Mouse (Mus musculus) erythroblast, embryonic 14.5 days (primary cell): ENCODE measurements around the gene Proser2. TPM values are rescaled to one million over a fixed set of nuclear protein-coding genes. Genes with fewer than 3 reads are reported as not detected.

Experiments used
- H3K27me3 ChIP-seq: 2 replicates; pipeline ENCODE4 v1.6.1; 2012; ENCODE audit warnings: inconsistent platforms; ENCODE audit not compliant: control insufficient read depth
- H3K36me3 ChIP-seq: 2 replicates; pipeline ENCODE4 v1.6.1; 2012; ENCODE audit warnings: mild to moderate bottlenecking, inconsistent platforms; ENCODE audit not compliant: control insufficient read depth
- H3K4me1 ChIP-seq: 2 replicates; pipeline ENCODE4 v1.6.1; 2012; ENCODE audit warnings: inconsistent platforms; ENCODE audit not compliant: control insufficient read depth
- H3K4me3 ChIP-seq: replicated peaks from 2 replicates; pipeline ENCODE3; 2012; ENCODE audit warnings: moderate library complexity, mild to moderate bottlenecking, inconsistent platforms
- H3K9me3 ChIP-seq: 2 replicates; pipeline ENCODE4 v1.6.1; 2012; ENCODE audit warnings: low read length, inconsistent platforms, mixed read lengths; ENCODE audit not compliant: control insufficient read depth
- GATA1 ChIP-seq: IDR thresholded peaks from 2 replicates; pipeline ENCODE4 v1.6.1; 2012; ENCODE audit warnings: low read length, inconsistent platforms, mixed read lengths
- TAL1 ChIP-seq: IDR thresholded peaks from 3 replicates; pipeline ENCODE4 v1.6.1; 2012; ENCODE audit warnings: low read length, inconsistent platforms, mixed read lengths
- polyA plus RNA-seq: library from polyadenylated mRNA; stranded (reverse); fragments of >175 nt; gene quantifications from 2 replicates; pipeline ENCODE4 v1.2.3, GENCODE M21; 2012

Gene Proser2
- polyA plus RNA-seq, 1 experiment, result 0.11 TPM

GRCm38 (mm10) chr2:6085622-6086530 lies 44.1 kb downstream of the Proser2 start:
- Histone ChIP-seq H3K9me3 (no peaks in the 10 kb centered on the region), H3K4me1 (no peaks in the 10 kb centered on the region), H3K27me3 (no peaks in the 10 kb centered on the region), H3K36me3 (no peaks in the 10 kb centered on the region), H3K4me3 (no peak overlapping the region)
- no peak for TF ChIP-seq GATA1
- TF ChIP-seq TAL1, result no peak

- Histone ChIP-seq H3K9me3 (no peaks in the 10 kb centered on the region), H3K36me3 (no peaks in the 10 kb centered on the region), H3K4me1 (no peaks in the 10 kb centered on the region), H3K27me3 (no peaks in the 10 kb centered on the region), H3K4me3 (no peak overlapping the region)
- TF ChIP-seq GATA1 (no peak), TAL1 (no peak)
These were observed 46.3 kb downstream of the Proser2 start for GRCm38 (mm10) chr2:6083696-6084095.

- no peak for TF ChIP-seq GATA1
- TF ChIP-seq TAL1, result no peak
- Histone ChIP-seq H3K9me3 (no peaks in the 10 kb centered on the region), H3K36me3 (no peaks in the 10 kb centered on the region), H3K4me3 (no peak overlapping the region), H3K4me1 (no peaks in the 10 kb centered on the region), H3K27me3 (no peaks in the 10 kb centered on the region)
These were observed 47.4 kb downstream of the Proser2 start for GRCm38 (mm10) chr2:6082615-6083014.

DNA sequence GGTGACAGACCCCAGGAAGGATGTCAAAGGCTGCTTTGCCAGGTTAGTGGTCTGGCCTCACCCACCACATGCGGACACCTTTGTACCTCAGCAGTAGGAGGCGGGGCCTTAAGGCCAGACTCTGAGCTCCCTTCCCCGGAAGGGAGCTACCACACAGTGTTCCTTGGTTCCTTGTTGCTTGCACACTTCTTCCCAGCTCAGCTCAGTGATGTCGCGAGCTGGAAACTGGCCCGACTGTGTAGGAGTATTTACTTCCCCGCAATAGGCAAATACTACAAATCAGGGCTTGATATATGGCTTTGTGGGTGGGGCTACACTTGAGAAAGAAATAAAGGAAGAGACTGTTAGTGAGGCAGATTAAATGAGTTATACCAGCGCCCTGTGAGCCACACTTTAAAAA lies 48.9 kb downstream of the Proser2 start:
- H3K4me3 ChIP-seq, result no peak overlapping the region
- no peak for TF ChIP-seq GATA1
- TF ChIP-seq TAL1, result no peak
- no peaks in the 10 kb centered on the region for H3K4me1 ChIP-seq
- no peaks in the 10 kb centered on the region for H3K27me3 ChIP-seq
- no peaks in the 10 kb centered on the region for H3K36me3 ChIP-seq
- no peaks in the 10 kb centered on the region for H3K9me3 ChIP-seq

DNA sequence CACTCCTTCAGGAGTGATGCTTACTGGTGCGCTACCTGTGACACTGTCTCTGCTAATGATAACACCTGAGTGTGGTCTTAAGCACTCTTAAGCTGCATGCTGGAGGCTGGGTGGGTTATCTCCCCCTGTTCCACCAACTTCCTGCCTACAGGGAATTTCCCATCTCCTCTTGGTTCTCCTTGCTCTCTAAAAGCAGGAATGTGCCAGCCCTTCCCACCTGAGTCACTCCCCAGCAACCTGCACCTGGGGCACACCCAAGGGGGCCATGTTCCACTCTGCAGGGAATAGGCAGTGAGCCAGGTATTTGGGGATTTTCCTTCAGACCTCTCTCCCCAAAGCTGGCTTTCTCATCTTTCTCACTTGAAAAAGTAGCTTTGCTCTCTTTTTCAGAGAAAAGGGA lies 50.0 kb downstream of the Proser2 start:
- H3K36me3 ChIP-seq, result no peaks in the 10 kb centered on the region
- no peaks in the 10 kb centered on the region for H3K27me3 ChIP-seq
- H3K9me3 ChIP-seq, result no peaks in the 10 kb centered on the region
- no peaks in the 10 kb centered on the region for H3K4me1 ChIP-seq
- H3K4me3 ChIP-seq, result no peak overlapping the region
- TF ChIP-seq GATA1, result no peak
- TF ChIP-seq TAL1, result no peak

GRCm38 (mm10) chr2:6075530-6075896 lies 54.5 kb downstream of the Proser2 start:
- Histone ChIP-seq H3K36me3 (no peaks in the 10 kb centered on the region), H3K27me3 (no peaks in the 10 kb centered on the region), H3K4me3 (no peak overlapping the region), H3K9me3 (no peaks in the 10 kb centered on the region), H3K4me1 (peaks cover 4% of the 10 kb centered on the region)
- no peak for TF ChIP-seq GATA1
- TF ChIP-seq TAL1, result no peak

DNA sequence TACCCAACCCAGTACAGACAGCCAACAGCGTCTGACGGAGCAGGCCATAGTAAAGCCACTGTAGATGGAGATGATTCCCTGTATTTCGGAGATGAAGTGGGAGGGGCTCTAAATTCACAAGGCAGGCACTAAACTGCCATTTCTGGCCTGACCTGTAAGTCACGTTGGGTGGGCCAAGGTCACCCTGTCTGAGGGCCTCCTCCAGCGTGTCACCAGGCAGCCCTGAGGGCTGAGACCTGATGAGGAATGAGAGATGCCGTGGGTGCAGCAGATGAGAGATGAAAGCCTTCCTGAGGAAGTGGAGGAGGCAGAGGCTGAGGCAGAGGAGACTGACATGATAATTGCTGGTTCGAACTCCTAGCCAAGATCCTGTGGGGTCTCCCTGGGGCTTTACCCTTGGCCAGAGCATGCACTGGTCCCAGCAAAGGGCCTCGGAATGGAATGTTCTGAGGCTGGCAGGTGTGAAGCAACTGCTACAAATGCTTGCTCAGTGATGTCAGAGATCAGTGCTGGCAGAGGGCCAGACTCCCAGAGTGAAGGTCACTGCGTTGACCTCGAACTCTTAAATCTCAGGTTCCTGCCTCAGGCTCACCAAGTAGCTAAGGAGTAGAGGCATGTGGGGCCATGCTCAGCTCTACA lies 55.0 kb downstream of the Proser2 start:
- peaks cover 4% of the 10 kb centered on the region for H3K4me1 ChIP-seq
- no peaks in the 10 kb centered on the region for H3K36me3 ChIP-seq
- H3K27me3 ChIP-seq, result no peaks in the 10 kb centered on the region
- TF ChIP-seq GATA1 (no peak), TAL1 (no peak)
- H3K9me3 ChIP-seq, result no peaks in the 10 kb centered on the region
- H3K4me3 ChIP-seq, result no peak overlapping the region

GRCm38 (mm10) chr2:6072685-6073260 lies 57.2 kb downstream of the Proser2 start:
- Histone ChIP-seq H3K27me3 (no peaks in the 10 kb centered on the region), H3K9me3 (no peaks in the 10 kb centered on the region), H3K4me3 (no peak overlapping the region), H3K36me3 (no peaks in the 10 kb centered on the region), H3K4me1 (peaks cover 4% of the 10 kb centered on the region)
- TF ChIP-seq GATA1 (no peak), TAL1 (no peak)

DNA sequence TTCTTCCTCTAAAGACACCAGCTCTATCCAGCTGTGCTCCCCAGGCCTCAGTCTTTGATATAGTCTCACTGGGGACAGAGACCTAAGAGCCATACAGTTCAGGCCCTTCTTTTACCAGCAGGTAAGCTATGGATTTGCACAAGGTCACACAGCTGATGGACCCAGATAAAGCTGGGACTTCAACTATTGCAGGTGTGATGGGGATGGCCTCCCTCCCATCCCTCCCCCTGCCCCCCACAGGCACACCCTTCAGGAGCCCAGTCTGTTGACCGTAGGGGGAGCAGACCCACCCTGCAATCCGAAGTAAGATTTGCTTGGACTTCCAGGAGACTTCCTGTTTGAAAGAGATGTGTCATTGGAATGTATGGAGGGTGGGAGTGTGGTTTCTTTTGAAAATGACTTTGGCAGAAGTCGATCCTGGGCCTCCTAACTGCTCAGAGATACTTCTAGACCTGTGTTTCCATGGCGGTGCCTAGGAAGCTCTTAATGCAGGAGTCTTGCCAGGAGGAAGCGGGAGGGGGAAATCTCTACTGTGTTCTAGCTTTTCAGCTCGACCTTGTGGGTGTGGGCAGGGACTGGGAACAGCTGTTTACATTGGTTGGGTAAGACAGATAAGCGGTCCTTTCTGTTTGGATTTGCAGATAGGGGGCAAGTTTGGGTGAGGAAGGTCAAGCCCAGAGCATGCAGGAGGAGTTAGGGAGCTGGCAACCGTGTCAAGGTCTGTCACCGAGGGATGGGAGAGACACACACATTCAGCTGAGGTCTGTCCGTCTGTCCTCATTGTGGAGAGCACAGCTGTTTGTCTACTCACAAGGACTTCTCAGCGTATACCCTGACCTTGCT lies 58.2 kb downstream of the Proser2 start:
- Histone ChIP-seq H3K9me3 (peaks cover 4% of the 10 kb centered on the region; the same call in 1 of the 2 replicates), H3K27me3 (no peaks in the 10 kb centered on the region), H3K4me1 (peaks cover 4% of the 10 kb centered on the region), H3K4me3 (no peak overlapping the region), H3K36me3 (no peaks in the 10 kb centered on the region)
- TF ChIP-seq GATA1, result no peak
- TF ChIP-seq TAL1, result no peak
